Mouse (Mus musculus) myocyte (in vitro differentiated cells): ENCODE results near the gene Sptbn4. TPM values are rescaled to one million over a fixed set of nuclear protein-coding genes. Genes with fewer than 3 reads are reported as not detected.

Experiments used
- H3K27me3 ChIP-seq: one replicate; pipeline ENCODE4 v1.6.1; 2011; ENCODE audit not compliant: control insufficient read depth, insufficient read depth, insufficient read length
- H3K36me3 ChIP-seq: one replicate; pipeline ENCODE4 v1.6.1; 2011; ENCODE audit not compliant: control insufficient read depth, insufficient read depth
- H3K4me2 ChIP-seq: one replicate; pipeline ENCODE4 v1.6.1; 2011; ENCODE audit warnings: low read depth, control low read depth
- H3K4me3 ChIP-seq: one replicate; pipeline ENCODE4 v1.5.1; 2011; ENCODE audit warnings: mild to moderate bottlenecking, control low read depth, moderate library complexity
- H3K79me2 ChIP-seq: one replicate; pipeline ENCODE4 v1.6.1; 2011; ENCODE audit not compliant: control insufficient read depth, insufficient read depth
- H3ac ChIP-seq: one replicate; pipeline ENCODE4 v1.6.1; 2011; ENCODE audit not compliant: control insufficient read depth, insufficient read length
- CEBPB ChIP-seq: IDR thresholded peaks from 2 replicates; pipeline ENCODE4 v1.6.1; 2011; ENCODE audit warnings: mild to moderate bottlenecking, moderate library complexity; ENCODE audit not compliant: poor library complexity, insufficient read depth, severe bottlenecking
- E2F4 ChIP-seq: IDR thresholded peaks from one replicate; pipeline ENCODE4 v1.6.1; 2011; ENCODE audit warnings: mild to moderate bottlenecking, control low read depth, moderate library complexity; ENCODE audit not compliant: insufficient read depth
- MAX ChIP-seq: IDR thresholded peaks from one replicate; pipeline ENCODE4 v1.6.1; 2011; ENCODE audit warnings: low read depth, mild to moderate bottlenecking, control low read depth
- MYOD1 ChIP-seq, 3 experiments: IDR thresholded peaks; one replicate each; pipeline ENCODE4 v1.6.1; 2011; ENCODE audit warnings: control low read depth in 2 of 3, low read depth in 2 of 3, mild to moderate bottlenecking in 2 of 3, moderate library complexity in 1 of 3; ENCODE audit not compliant: insufficient read length in 2 of 3, control insufficient read depth in 1 of 3
- MYOG ChIP-seq, 3 experiments: IDR thresholded peaks; one replicate each; pipeline ENCODE4 v1.6.1; 2011; ENCODE audit warnings: control low read depth in 2 of 3, low read depth in 2 of 3, mild to moderate bottlenecking in 2 of 3; ENCODE audit not compliant: insufficient read length in 2 of 3, control insufficient read depth in 1 of 3, insufficient read depth in 1 of 3
- POLR2A ChIP-seq: IDR thresholded peaks from one replicate; pipeline ENCODE4 v1.6.1; 2011; ENCODE audit warnings: low read depth, mild to moderate bottlenecking, control low read depth, moderate library complexity; ENCODE audit not compliant: insufficient read length
- POLR2AphosphoS2 ChIP-seq: IDR thresholded peaks from one replicate; pipeline ENCODE4 v1.6.1; 2011; ENCODE audit warnings: low read depth, control low read depth; ENCODE audit not compliant: insufficient read length
- REST ChIP-seq: IDR thresholded peaks from one replicate; pipeline ENCODE4 v1.6.1; 2011; ENCODE audit warnings: mild to moderate bottlenecking, control low read depth, moderate library complexity; ENCODE audit not compliant: insufficient read depth, insufficient read length
- SRF ChIP-seq: IDR thresholded peaks from one replicate; pipeline ENCODE4 v1.6.1; 2011; ENCODE audit warnings: low read depth; ENCODE audit not compliant: control insufficient read depth, insufficient read length
- TCF12 ChIP-seq: IDR thresholded peaks from one replicate; pipeline ENCODE4 v1.6.1; 2011; ENCODE audit warnings: mild to moderate bottlenecking, control low read depth; ENCODE audit not compliant: poor library complexity, insufficient read depth, severe bottlenecking
- TCF3 ChIP-seq: IDR thresholded peaks from one replicate; pipeline ENCODE4 v1.6.1; 2011; ENCODE audit warnings: low read depth, control low read depth; ENCODE audit not compliant: insufficient read length
- USF1 ChIP-seq: IDR thresholded peaks from one replicate; pipeline ENCODE4 v1.6.1; 2011; ENCODE audit warnings: low read depth, mild to moderate bottlenecking, control low read depth, moderate library complexity
- polyA plus RNA-seq: library from polyadenylated mRNA; unstranded; fragments of >200 nt; fragmentation: generic; extraction: Trizol; gene quantifications from one replicate; pipeline ENCODE4 v1.2.1, GENCODE M21; 2012; ENCODE audit warnings: missing spikeins

Gene Sptbn4
- polyA plus RNA-seq, 1 experiment = 0.17 TPM

- H3K4me3 ChIP-seq = no peak overlapping the region
- no peak overlapping the region for H3K4me2 ChIP-seq
- H3ac ChIP-seq = no peak overlapping the region
- TF ChIP-seq TCF12 (no peak), SRF (no peak), MAX (no peak), POLR2AphosphoS2 (no peak), CEBPB (no peak), TCF3 (no peak), REST (no peak), E2F4 (no peak), USF1 (no peak), POLR2A (no peak), MYOD1 (IDR thresholded peaks at IDR 0.05; ENCODE audit: control insufficient read depth in 1 of 3, insufficient read length in 2 of 3, low read depth in 2 of 3) (no peak), MYOG (IDR thresholded peaks at IDR 0.05; ENCODE audit: control insufficient read depth in 1 of 3, insufficient read depth in 1 of 3, insufficient read length in 2 of 3, low read depth in 2 of 3) (no peak)
- no peaks in the 10 kb centered on the region for H3K27me3 ChIP-seq
- H3K79me2 ChIP-seq = no peaks in the 10 kb centered on the region
- H3K36me3 ChIP-seq = peaks cover 5% of the 10 kb centered on the region
Observed at GRCm38 (mm10) chr7:27339519-27339918, 108.0 kb downstream of the Sptbn4 start.

- Histone ChIP-seq H3K36me3 (peaks cover 5% of the 10 kb centered on the region), H3K4me2 (no peak overlapping the region), H3K27me3 (no peaks in the 10 kb centered on the region), H3ac (no peak overlapping the region), H3K79me2 (no peaks in the 10 kb centered on the region), H3K4me3 (no peak overlapping the region)
- no peak for TF ChIP-seq POLR2AphosphoS2
- TF ChIP-seq REST = no peak
- no peak for TF ChIP-seq POLR2A
- no peak for TF ChIP-seq MYOD1 (IDR thresholded peaks at IDR 0.05; ENCODE audit: control insufficient read depth in 1 of 3, insufficient read length in 2 of 3, low read depth in 2 of 3)
- TF ChIP-seq SRF = no peak
- TF ChIP-seq TCF3 = no peak
- no peak for TF ChIP-seq TCF12
- TF ChIP-seq MAX = no peak
- no peak for TF ChIP-seq USF1
- TF ChIP-seq MYOG (IDR thresholded peaks at IDR 0.05; ENCODE audit: control insufficient read depth in 1 of 3, insufficient read depth in 1 of 3, insufficient read length in 2 of 3, low read depth in 2 of 3) = no peak
- TF ChIP-seq CEBPB = no peak
- TF ChIP-seq E2F4 = no peak
Observed at GRCm38 (mm10) chr7:27339114-27339513, 108.4 kb downstream of the Sptbn4 start.

- Histone ChIP-seq H3K79me2 (no peaks in the 10 kb centered on the region), H3ac (no peak within 1 kb of the TSS), H3K27me3 (no peaks in the 10 kb centered on the region), H3K4me2 (peak within 1 kb of the TSS; percentile 93), H3K36me3 (peaks cover 5% of the 10 kb centered on the region), H3K4me3 (peak within 1 kb of the TSS; percentile 25)
- TF ChIP-seq POLR2AphosphoS2 (no peak), USF1 (no peak), POLR2A (no peak), REST (no peak), SRF (no peak), MYOG (IDR thresholded peaks at IDR 0.05; ENCODE audit: control insufficient read depth in 1 of 3, insufficient read depth in 1 of 3, insufficient read length in 2 of 3, low read depth in 2 of 3) (no peak), CEBPB (no peak), E2F4 (no peak), TCF3 (no peak), MAX (no peak), TCF12 (no peak), MYOD1 (IDR thresholded peaks at IDR 0.05; ENCODE audit: control insufficient read depth in 1 of 3, insufficient read length in 2 of 3, low read depth in 2 of 3) (no peak)
Observed at GRCm38 (mm10) chr7:27337175-27337853, 110.2 kb downstream of the Sptbn4 start, which contains the start of gene Ltbp4. Gene Ltbp4 (minus strand): TSS chr7:27337692.

- Histone ChIP-seq H3K79me2 (no peaks in the 10 kb centered on the region), H3K27me3 (no peaks in the 10 kb centered on the region), H3K4me2 (peak overlapping the region; percentile 93), H3K36me3 (no peaks in the 10 kb centered on the region), H3ac (no peak overlapping the region), H3K4me3 (peak overlapping the region; percentile 25)
- TF ChIP-seq REST (peak; percentile 24), MAX (no peak), CEBPB (no peak), POLR2A (peak; percentile 88), POLR2AphosphoS2 (peak; percentile 88)
Observed at GRCm38 (mm10) chr7:27335928-27336823, 111.3 kb downstream of the Sptbn4 start.
